ENCODE assay signal across 17 mouse cellular contexts in the genomic region with DNA sequence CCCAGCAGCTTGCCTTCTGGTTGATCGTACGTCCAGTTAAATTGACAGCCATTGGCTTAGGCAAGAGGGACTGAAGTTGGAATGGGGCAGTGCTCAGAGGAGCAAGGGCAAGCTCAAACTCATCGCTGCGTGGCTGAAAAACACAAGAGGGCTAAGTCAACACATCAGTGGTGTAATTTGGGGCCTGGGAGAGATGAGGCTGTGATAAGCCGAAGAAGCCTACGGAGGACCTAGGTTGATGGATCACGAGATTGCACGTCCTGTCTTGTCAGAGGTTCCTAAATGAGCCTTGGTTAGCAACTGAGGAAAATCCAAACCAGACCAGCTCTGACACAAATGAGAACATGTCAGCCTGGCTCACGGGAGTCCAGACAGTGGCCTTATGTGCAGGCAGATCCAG.
"Had no signal": no experiment of that assay in that cellular context is flagged by ENCODE, and none has a peak within 500 bp of the region (broad histone marks: within the 10 kb centered on the region; RNA-seq: fewer than 3 reads in every experiment).

No protein-coding gene starts in this region.

- H3K4me3 ChIP-seq: midbrain, embryonic 10.5 days; midbrain, embryonic 12.5 days; neural tube, embryonic 13.5 days; neural tube, embryonic 15.5 days had no signal

- H3K9me3 ChIP-seq: midbrain, embryonic 10.5 days; midbrain, embryonic 12.5 days; neural tube, embryonic 13.5 days; neural tube, embryonic 15.5 days had no signal

- DNase-seq: lung, adult 18-20 months; lung, embryonic 14.5 days; lung, postnatal 10 days; lung, postnatal 4 days; midbrain, embryonic 14.5 days; retina, postnatal 1 day; right cerebral cortex, adult 18-20 months; right cerebral cortex, postnatal 25 days; right cerebral cortex, postnatal 4 days; spleen, adult 18-20 months; thymus, adult 2 months; thymus, postnatal 14 days; thymus, postnatal 36 days had no signal

- H3K27ac ChIP-seq: midbrain, embryonic 12.5 days; neural tube, embryonic 13.5 days; neural tube, embryonic 15.5 days had no signal

- H3K9ac ChIP-seq: lung, embryonic 14.5 days; midbrain, embryonic 12.5 days; neural tube, embryonic 13.5 days; neural tube, embryonic 15.5 days had no signal

- H3K36me3 ChIP-seq: midbrain, embryonic 10.5 days; midbrain, embryonic 12.5 days; neural tube, embryonic 13.5 days; neural tube, embryonic 15.5 days had no signal

- H3K4me2 ChIP-seq: lung, embryonic 14.5 days; neural tube, embryonic 13.5 days; neural tube, embryonic 15.5 days had no signal
